Mouse (Mus musculus) left cerebral cortex, adult 8-10 months (tissue): ENCODE results near the gene Gpr137c. TPM values are rescaled to one million over a fixed set of nuclear protein-coding genes. Genes with fewer than 3 reads are reported as not detected.

Source experiments
- total RNA-seq, 4 experiments: library from RNA; stranded (reverse); gene quantifications; 2 replicates each; pipeline ENCODE4 v1.2.4; 2022

Gpr137c gene
- total RNA-seq, 4 experiments from 2014 or later = 30.6 to 37.4 (median 33.5) TPM

Other genes starting within 250 kb of the Gpr137c start
- under 1 TPM; 0.14 to 0.61 (median 0.41) TPM for gene Ptger2, start 231.5 kb upstream of the Gpr137c start, total RNA-seq
- gene Txndc16, start 611 bp downstream of the Gpr137c start, total RNA-seq = 10 to 100 TPM; 72.4 to 76.6 (median 74.8) TPM
- gene Ero1l, start 99.1 kb downstream of the Gpr137c start, total RNA-seq = 10 to 100 TPM; 36.7 to 51.6 (median 40.7) TPM
- gene Psmc6, start 110.1 kb downstream of the Gpr137c start, total RNA-seq = 100 to 1,000 TPM in 2 of 4 experiments, 10 to 100 TPM in 2; 94.9 to 116 (median 98.8) TPM
- 10 to 100 TPM; 13.7 to 20.5 (median 18.9) TPM for gene Styx, start 131.4 kb downstream of the Gpr137c start, total RNA-seq
- 10 to 100 TPM; 16.5 to 19.2 (median 18.6) TPM for gene Gnpnat1, start 185.2 kb downstream of the Gpr137c start, total RNA-seq